Mouse (Mus musculus) stomach, postnatal 0 days (tissue): ENCODE measurements at regions not wholly inside any gene's neighbourhood (a gene's known extent, or its start where the extent isn't known, plus 50 kb on each side); places are given as distances from the start of the nearest gene placed in this dataset.

Experiments
- ATAC-seq: fragments of 200-750 bp; cut with Nextera tagmentation; 2 replicates; pipeline ENCODE4 v1.8.0; 2017; ENCODE audit not compliant: low FRiP score, low TSS enrichment
- DNase-seq: peaks from one replicate; pipeline ENCODE4 v3.0.0-alpha.2; 2016; ENCODE audit warnings: low spot score
- H3K27ac ChIP-seq: fragments of 300-500 bp; sonication (generic); replicated peaks from 2 replicates; pipeline ENCODE4 v1.5.1; 2014; ENCODE audit warnings: mild to moderate bottlenecking, control low read depth
- H3K27me3 ChIP-seq: fragments of 300-500 bp; sonication (generic); 2 replicates; pipeline ENCODE4 v1.6.1; 2014; ENCODE audit warnings: low read length; ENCODE audit not compliant: control insufficient read depth, insufficient read depth
- H3K36me3 ChIP-seq: fragments of 300-500 bp; sonication (generic); 2 replicates; pipeline ENCODE4 v1.6.1; 2014; ENCODE audit warnings: low read length, mixed read lengths; ENCODE audit not compliant: control insufficient read depth, insufficient read depth
- H3K4me1 ChIP-seq: fragments of 300-500 bp; sonication (generic); replicated peaks from 2 replicates; pipeline ENCODE4 v1.6.1; 2014; ENCODE audit warnings: antibody characterized with exemption; ENCODE audit not compliant: control insufficient read depth, insufficient read depth
- H3K4me2 ChIP-seq: fragments of 300-500 bp; sonication (generic); replicated peaks from 2 replicates; pipeline ENCODE4 v1.6.1; 2014; ENCODE audit warnings: low read depth, mild to moderate bottlenecking, control low read depth, moderate library complexity
- H3K4me3 ChIP-seq: fragments of 300-500 bp; sonication (generic); 2 replicates; pipeline ENCODE4 v1.5.1; 2014; ENCODE audit warnings: low read depth, low read length, control low read depth
- H3K9ac ChIP-seq: fragments of 300-500 bp; sonication (generic); 2 replicates; pipeline ENCODE4 v1.6.1; 2014; ENCODE audit warnings: mild to moderate bottlenecking, low read length, control low read depth, mixed read lengths
- H3K9me3 ChIP-seq: fragments of 300-500 bp; sonication (generic); 2 replicates; pipeline ENCODE4 v1.6.1; 2016; ENCODE audit warnings: low read length; ENCODE audit not compliant: control insufficient read depth
- CTCF ChIP-seq: IDR thresholded peaks from 2 replicates; pipeline ENCODE4 v1.5.1; 2016; ENCODE audit warnings: antibody characterized with exemption, low read depth, mild to moderate bottlenecking, moderate library complexity
- EP300 ChIP-seq: optimal IDR thresholded peaks from 2 replicates; pipeline ENCODE3; 2016; ENCODE audit warnings: antibody characterized with exemption
- WGBS: fragments of 180-500 bp; shearing (Covaris S2); extraction: QIAGEN DNeasy Blood & Tissue Kit; methylation state at CpG from one replicate; pipeline ENCODE4 v1.1.7; 2014; 5-methylcytosine and 5-hydroxymethylcytosine counted together

GRCm38 (mm10) chr4:153321085-153321484, 161.5 kb downstream of the Ajap1 start:
- no peak for TF ChIP-seq EP300
- no peak for TF ChIP-seq CTCF
- Histone ChIP-seq H3K9me3 (no peaks in the 10 kb centered on the region), H3K4me3 (no peak overlapping the region), H3K4me2 (no peak overlapping the region), H3K27me3 (no peaks in the 10 kb centered on the region), H3K27ac (no peak overlapping the region), H3K9ac (no peak overlapping the region), H3K4me1 (no peaks in the 10 kb centered on the region), H3K36me3 (no peaks in the 10 kb centered on the region)
- DNase-seq (no peak), ATAC-seq (no peak)
- 69% methylated on average over 10 of the region's 10 CpGs for WGBS

- WGBS: 68% methylated on average over 9 of the region's 9 CpGs
- no peak for TF ChIP-seq EP300
- no peak for TF ChIP-seq CTCF
- H3K36me3 ChIP-seq: no peaks in the 10 kb centered on the region
These were observed 162.0 kb downstream of the Ajap1 start for GRCm38 (mm10) chr4:153320602-153321001.

GRCm38 (mm10) chr4:153316964-153317724, 165.5 kb downstream of the Ajap1 start:
- Histone ChIP-seq H3K36me3 (no peaks in the 10 kb centered on the region), H3K9me3 (no peaks in the 10 kb centered on the region), H3K4me2 (no peak overlapping the region), H3K27me3 (no peaks in the 10 kb centered on the region), H3K9ac (no peak overlapping the region), H3K4me1 (no peaks in the 10 kb centered on the region), H3K27ac (no peak overlapping the region), H3K4me3 (no peak overlapping the region)
- TF ChIP-seq CTCF (no peak), EP300 (no peak)
- ATAC-seq (no peak), DNase-seq (no peak)
- WGBS: 73% methylated on average over 16 of the region's 16 CpGs

More at GRCm38 (mm10) chr4:153320602-153321001, 162.0 kb downstream of the Ajap1 start:
- no peaks in the 10 kb centered on the region for H3K4me1 ChIP-seq
- H3K4me3 ChIP-seq: no peak overlapping the region
- no peak overlapping the region for H3K4me2 ChIP-seq
- DNase-seq (no peak), ATAC-seq (no peak)
- H3K27ac ChIP-seq: no peak overlapping the region
- no peak overlapping the region for H3K9ac ChIP-seq
- no peaks in the 10 kb centered on the region for H3K27me3 ChIP-seq
- no peaks in the 10 kb centered on the region for H3K9me3 ChIP-seq

GRCm38 (mm10) chr4:153316519-153316918, 166.1 kb downstream of the Ajap1 start:
- ATAC-seq (no peak), DNase-seq (no peak)
- no peak overlapping the region for H3K4me3 ChIP-seq
- no peaks in the 10 kb centered on the region for H3K27me3 ChIP-seq
- H3K9me3 ChIP-seq: no peaks in the 10 kb centered on the region
- H3K36me3 ChIP-seq: no peaks in the 10 kb centered on the region
- H3K4me2 ChIP-seq: no peak overlapping the region
- H3K4me1 ChIP-seq: no peaks in the 10 kb centered on the region
- WGBS: 91% methylated on average over 4 of the region's 4 CpGs
- H3K9ac ChIP-seq: no peak overlapping the region
- TF ChIP-seq CTCF (no peak), EP300 (no peak)
- no peak overlapping the region for H3K27ac ChIP-seq

- Histone ChIP-seq H3K4me2 (no peak overlapping the region), H3K36me3 (no peaks in the 10 kb centered on the region), H3K9me3 (no peaks in the 10 kb centered on the region), H3K27me3 (no peaks in the 10 kb centered on the region), H3K9ac (no peak overlapping the region), H3K4me1 (no peaks in the 10 kb centered on the region), H3K27ac (no peak overlapping the region), H3K4me3 (no peak overlapping the region)
- no peak for DNase-seq
- ATAC-seq: no peak
- TF ChIP-seq EP300 (no peak), CTCF (no peak)
- WGBS: 92% methylated on average over 12 of the region's 12 CpGs
These were observed 168.7 kb downstream of the Ajap1 start for GRCm38 (mm10) chr4:153313961-153314360.

- Histone ChIP-seq H3K36me3 (no peaks in the 10 kb centered on the region), H3K4me1 (no peaks in the 10 kb centered on the region), H3K27ac (no peak overlapping the region), H3K9ac (no peak overlapping the region), H3K9me3 (no peaks in the 10 kb centered on the region), H3K4me3 (no peak overlapping the region), H3K27me3 (no peaks in the 10 kb centered on the region), H3K4me2 (no peak overlapping the region)
- TF ChIP-seq EP300 (no peak), CTCF (no peak)
- ATAC-seq: no peak
- DNase-seq: no peak
- WGBS: 50% methylated on average over 5 of the region's 5 CpGs
These were observed 171.0 kb downstream of the Ajap1 start for GRCm38 (mm10) chr4:153311574-153311973.
